Mouse (Mus musculus): ENCODE measurements at regions not wholly inside any gene's neighbourhood (a gene's known extent, or its start where the extent isn't known, plus 50 kb on each side); places are given as distances from the start of the nearest gene placed in this dataset.

DNA sequence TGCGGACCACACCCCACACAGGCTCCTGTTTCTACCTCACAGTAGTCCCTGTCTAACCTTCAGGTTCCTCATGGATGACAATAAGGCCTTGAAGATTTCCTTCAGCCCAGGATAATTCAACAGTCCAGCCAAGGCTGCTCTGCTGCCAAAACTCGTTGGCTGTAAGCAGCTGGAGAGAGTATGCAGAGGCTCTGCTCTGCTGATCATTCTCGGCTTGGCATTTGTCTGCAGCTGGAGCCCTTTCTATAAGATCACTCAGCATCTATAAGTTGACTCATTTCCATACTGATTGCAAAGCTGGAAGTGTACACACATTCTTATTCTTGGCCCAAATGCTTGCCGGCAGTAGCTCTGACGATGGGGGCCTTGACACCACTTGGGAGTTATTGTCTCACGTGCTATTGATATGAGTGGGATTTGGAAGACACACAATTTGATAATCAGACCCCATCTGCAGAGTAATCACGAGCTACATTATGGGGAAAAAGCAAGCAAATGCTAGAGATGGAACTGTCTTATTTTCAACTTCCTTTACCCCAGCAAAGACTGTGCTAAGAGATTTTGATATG lies 311.1 kb upstream of the Nmur2 start:
- TF ChIP-seq POLR2A (IDR thresholded peaks at IDR 0.05; ENCODE audit: insufficient read depth, low read length), result no peak
- no peak for TF ChIP-seq CTCF (IDR thresholded peaks at IDR 0.05; ENCODE audit: low read depth, low read length)
- TF ChIP-seq EP300 (IDR thresholded peaks at IDR 0.05; ENCODE audit: insufficient read depth, low read depth, low read length), result no peak

Data from ES-Bruce4 (cell line).